Mouse (Mus musculus): ENCODE results near the gene Hist1h2ab. TPM values are rescaled to one million over a fixed set of nuclear protein-coding genes. Genes with fewer than 3 reads are reported as not detected.
A peak's percentile ranks its signal among the peaks of the same experiment; 100 is the strongest.
"Not testable (repeated sequence)": the region's sequence is repeated elsewhere in the genome, so short reads cannot be mapped to it uniquely, and the experiment has no call there.

Hist1h2ab gene
- polyA plus RNA-seq, 1 experiment from 2014 or later: 1.1 TPM

GRCm38 (mm10) chr13:23763242-23763585 lies 12.3 kb downstream of the Hist1h2ab start:
- Histone ChIP-seq H3K4me3 (ENCODE audit: low read depth, low read length) (peak overlapping the region; percentile 49), H3K36me3 (ENCODE audit: control insufficient read depth, insufficient read depth, low read length) (no peaks in the 10 kb centered on the region), H3K9me3 (replicated peaks; ENCODE audit: control insufficient read depth, low read length, poor library complexity, severe bottlenecking) (no peaks in the 10 kb centered on the region), H3K27me3 (ENCODE audit: control insufficient read depth, insufficient read depth, low read depth, low read length) (no peaks in the 10 kb centered on the region), H3K27ac (ENCODE audit: low read length) (peak overlapping the region; percentile 67), H3K4me2 (ENCODE audit: low read length) (peak overlapping the region; percentile 82), H3K4me1 (ENCODE audit: control insufficient read depth, insufficient read depth, low read length) (peaks cover 25% of the 10 kb centered on the region), H3K9ac (ENCODE audit: low read depth, low read length) (peak overlapping the region; percentile 22; the same call in 1 of the 2 replicates)
- under 1% methylated on average over 10 of the region's 10 CpGs for WGBS
- ATAC-seq: no peak

- WGBS: 3% methylated on average over 34 of the region's 34 CpGs
- Histone ChIP-seq H3K36me3 (ENCODE audit: control insufficient read depth, insufficient read depth, low read length) (no peaks in the 10 kb centered on the region), H3K9me3 (replicated peaks; ENCODE audit: control insufficient read depth, low read length, poor library complexity, severe bottlenecking) (no peaks in the 10 kb centered on the region), H3K4me1 (ENCODE audit: control insufficient read depth, insufficient read depth, low read length) (peaks cover 25% of the 10 kb centered on the region), H3K4me3 (ENCODE audit: low read depth, low read length) (peak within 1 kb of the TSS; percentile 49), H3K9ac (ENCODE audit: low read depth, low read length) (peak within 1 kb of the TSS; percentile 64), H3K27me3 (ENCODE audit: control insufficient read depth, insufficient read depth, low read depth, low read length) (no peaks in the 10 kb centered on the region), H3K4me2 (ENCODE audit: low read length) (peak within 1 kb of the TSS; percentile 82), H3K27ac (ENCODE audit: low read length) (peak within 1 kb of the TSS; percentile 67)
- peak; percentile 73 for ATAC-seq
Measured at GRCm38 (mm10) chr13:23763586-23764323, 12.8 kb downstream of the Hist1h2ab start, which contains the start of gene Hist1h1a. Hist1h1a (plus strand) TSS chr13:23763666.

- Histone ChIP-seq H3K4me2 (ENCODE audit: low read length) (peak overlapping the region; percentile 82), H3K9ac (ENCODE audit: low read depth, low read length) (peak overlapping the region; percentile 64), H3K27me3 (ENCODE audit: control insufficient read depth, insufficient read depth, low read depth, low read length) (no peaks in the 10 kb centered on the region), H3K27ac (ENCODE audit: low read length) (peak overlapping the region; percentile 67), H3K4me1 (ENCODE audit: control insufficient read depth, insufficient read depth, low read length) (peaks cover 25% of the 10 kb centered on the region), H3K36me3 (ENCODE audit: control insufficient read depth, insufficient read depth, low read length) (no peaks in the 10 kb centered on the region), H3K9me3 (replicated peaks; ENCODE audit: control insufficient read depth, low read length, poor library complexity, severe bottlenecking) (no peaks in the 10 kb centered on the region), H3K4me3 (ENCODE audit: low read depth, low read length) (peak overlapping the region; percentile 49)
- no peak for ATAC-seq
- 33% methylated on average over 12 of the region's 12 CpGs for WGBS
Measured at GRCm38 (mm10) chr13:23764324-23765171, 13.6 kb downstream of the Hist1h2ab start.

GRCm38 (mm10) chr13:23765172-23765513 lies 14.2 kb downstream of the Hist1h2ab start:
- H3K36me3 ChIP-seq (ENCODE audit: control insufficient read depth, insufficient read depth, low read length): no peaks in the 10 kb centered on the region
- no peak overlapping the region for H3K4me2 ChIP-seq (ENCODE audit: low read length)
- H3K9me3 ChIP-seq (replicated peaks; ENCODE audit: control insufficient read depth, low read length, poor library complexity, severe bottlenecking): no peaks in the 10 kb centered on the region
- H3K9ac ChIP-seq (ENCODE audit: low read depth, low read length): no peak overlapping the region
- H3K27ac ChIP-seq (ENCODE audit: low read length): no peak overlapping the region
- WGBS: 68% methylated on average over 1 of the region's 1 CpGs
- H3K4me3 ChIP-seq (ENCODE audit: low read depth, low read length): no peak overlapping the region
- no peak for ATAC-seq
- peaks cover 21% of the 10 kb centered on the region for H3K4me1 ChIP-seq (ENCODE audit: control insufficient read depth, insufficient read depth, low read length)
- H3K27me3 ChIP-seq (ENCODE audit: control insufficient read depth, insufficient read depth, low read depth, low read length): no peaks in the 10 kb centered on the region

- Histone ChIP-seq H3K36me3 (ENCODE audit: control insufficient read depth, insufficient read depth, low read length) (no peaks in the 10 kb centered on the region), H3K4me2 (ENCODE audit: low read length) (no peak overlapping the region), H3K9me3 (replicated peaks; ENCODE audit: control insufficient read depth, low read length, poor library complexity, severe bottlenecking) (no peaks in the 10 kb centered on the region), H3K4me1 (ENCODE audit: control insufficient read depth, insufficient read depth, low read length) (peaks cover 18% of the 10 kb centered on the region), H3K4me3 (ENCODE audit: low read depth, low read length) (no peak overlapping the region), H3K27me3 (ENCODE audit: control insufficient read depth, insufficient read depth, low read depth, low read length) (no peaks in the 10 kb centered on the region), H3K9ac (ENCODE audit: low read depth, low read length) (no peak overlapping the region), H3K27ac (ENCODE audit: low read length) (no peak overlapping the region)
- ATAC-seq: no peak
Measured at GRCm38 (mm10) chr13:23766772-23767171, 15.8 kb downstream of the Hist1h2ab start.

GRCm38 (mm10) chr13:23768834-23769397 lies 18.0 kb downstream of the Hist1h2ab start:
- Histone ChIP-seq H3K4me3 (ENCODE audit: low read depth, low read length) (no peak overlapping the region), H3K9me3 (replicated peaks; ENCODE audit: control insufficient read depth, low read length, poor library complexity, severe bottlenecking) (no peaks in the 10 kb centered on the region), H3K27ac (ENCODE audit: low read length) (no peak overlapping the region), H3K27me3 (ENCODE audit: control insufficient read depth, insufficient read depth, low read depth, low read length) (no peaks in the 10 kb centered on the region), H3K4me1 (ENCODE audit: control insufficient read depth, insufficient read depth, low read length) (peaks cover 16% of the 10 kb centered on the region), H3K4me2 (ENCODE audit: low read length) (no peak overlapping the region), H3K9ac (ENCODE audit: low read depth, low read length) (no peak overlapping the region), H3K36me3 (ENCODE audit: control insufficient read depth, insufficient read depth, low read length) (no peaks in the 10 kb centered on the region)
- WGBS: 34% methylated on average over 5 of the region's 5 CpGs
- ATAC-seq: no peak

- H3K9ac ChIP-seq (ENCODE audit: low read depth, low read length); H3K27ac ChIP-seq (ENCODE audit: low read length); H3K4me2 ChIP-seq (ENCODE audit: low read length); ATAC-seq; H3K27me3 ChIP-seq (ENCODE audit: control insufficient read depth, insufficient read depth, low read depth, low read length); H3K9me3 ChIP-seq (replicated peaks; ENCODE audit: control insufficient read depth, low read length, poor library complexity, severe bottlenecking); H3K36me3 ChIP-seq (ENCODE audit: control insufficient read depth, insufficient read depth, low read length); H3K4me1 ChIP-seq (ENCODE audit: control insufficient read depth, insufficient read depth, low read length); H3K4me3 ChIP-seq (ENCODE audit: low read depth, low read length): not testable (repeated sequence)
- 96% methylated on average over 2 of the region's 2 CpGs for WGBS
Measured at GRCm38 (mm10) chr13:23769613-23770012, 18.7 kb downstream of the Hist1h2ab start, which contains the start of gene Trim38. Trim38 (plus strand) TSS chr13:23769913.

- Histone ChIP-seq H3K36me3 (ENCODE audit: control insufficient read depth, insufficient read depth, low read length) (no peaks in the 10 kb centered on the region), H3K9ac (ENCODE audit: low read depth, low read length) (no peak overlapping the region), H3K4me2 (ENCODE audit: low read length) (peak overlapping the region; percentile 52), H3K9me3 (replicated peaks; ENCODE audit: control insufficient read depth, low read length, poor library complexity, severe bottlenecking) (no peaks in the 10 kb centered on the region), H3K27me3 (ENCODE audit: control insufficient read depth, insufficient read depth, low read depth, low read length) (no peaks in the 10 kb centered on the region), H3K27ac (ENCODE audit: low read length) (no peak overlapping the region), H3K4me3 (ENCODE audit: low read depth, low read length) (peak overlapping the region; percentile 8; the same call in 1 of the 2 replicates), H3K4me1 (ENCODE audit: control insufficient read depth, insufficient read depth, low read length) (peaks cover 8% of the 10 kb centered on the region)
- peak; percentile 92 for ATAC-seq
- 22% methylated on average over 21 of the region's 21 CpGs for WGBS
Measured at GRCm38 (mm10) chr13:23772561-23773313, 21.8 kb downstream of the Hist1h2ab start.

All from midbrain, embryonic 16.5 days (tissue).